Mouse (Mus musculus) central nervous system, embryonic 11.5 days (tissue): ENCODE results near the gene Olfr1423. TPM values are rescaled to one million over a fixed set of nuclear protein-coding genes. Genes with fewer than 3 reads are reported as not detected.

ENCODE experiments used
- polyA plus RNA-seq: library from polyadenylated mRNA; depleted of rRNA; stranded (reverse); fragments of >200 nt; gene quantifications from 2 replicates; pipeline ENCODE4 v1.2.3, GENCODE M21; 2012; rRNA removed

Olfr1423 gene
- polyA plus RNA-seq, result 0.01 TPM in 1 of 2 replicates, not detected in the other

DNA sequence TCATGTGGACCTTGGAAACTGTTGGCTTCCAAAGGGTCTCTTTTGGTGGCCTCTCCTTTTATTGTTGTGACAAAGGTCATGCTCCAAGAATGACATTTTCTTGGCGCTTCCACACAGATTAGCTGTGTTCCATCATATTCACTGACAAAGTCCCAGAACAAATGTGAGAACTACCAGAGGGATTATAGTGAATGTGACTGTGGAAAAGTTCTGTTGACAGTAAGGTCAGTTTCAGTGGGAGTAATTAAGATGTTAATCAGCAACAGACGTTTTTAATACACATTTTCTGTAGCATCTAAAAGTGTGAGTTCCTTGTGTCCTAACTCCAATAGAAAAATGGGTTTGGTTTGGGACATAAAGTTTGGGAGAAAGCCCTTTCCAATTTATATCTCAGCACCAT lies at the start of gene Olfr1423:
TSS of gene Olfr1423 (minus strand) at position 101 of the 400 bp plus-strand sequence.

DNA sequence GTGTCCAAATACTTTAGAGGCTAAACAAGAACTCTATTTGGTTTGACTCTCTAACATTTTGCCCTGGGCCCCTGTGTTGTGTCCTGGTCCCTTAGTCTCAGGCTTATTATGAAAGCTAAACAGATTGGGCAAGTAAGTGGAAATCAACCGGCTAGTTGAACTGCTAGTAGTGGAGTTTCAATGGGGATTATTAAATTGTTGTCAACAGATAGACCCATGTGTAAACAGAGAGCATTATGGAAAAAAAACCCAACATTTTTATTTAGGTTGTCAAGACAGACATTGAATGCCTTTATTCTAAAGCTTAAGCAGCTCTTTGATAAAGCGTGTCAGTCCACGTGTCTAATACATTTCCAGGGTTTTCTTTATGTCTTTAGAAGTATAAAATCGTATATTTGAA lies 36.5 kb upstream of the Olfr1423 start, which contains the start of gene Olfr1425:
TSS of gene Olfr1425 (minus strand) at position 101 of the 400 bp plus-strand sequence.

GRCm38 (mm10) chr19:12062582-12062981 lies 21.5 kb upstream of the Olfr1423 start, which contains the start of gene Olfr1424:
TSS of gene Olfr1424 (minus strand) at chr19:12062682.

Other genes with a start within 250 kb of the Olfr1423 start
- gene Stx3, start 221.9 kb downstream of the Olfr1423 start, polyA plus RNA-seq, result 11.3 and 13.5 TPM in 2 replicates
- gene Olfr1417, start 202.1 kb downstream of the Olfr1423 start, polyA plus RNA-seq, result not detected in 2 replicates
- gene Olfr1418, start 180.3 kb downstream of the Olfr1423 start, polyA plus RNA-seq, result not detected in 2 replicates
- gene Olfr1419, start 166.2 kb downstream of the Olfr1423 start, polyA plus RNA-seq, result not detected in 2 replicates
- not detected in 2 replicates for gene Olfr1420, start 154.8 kb downstream of the Olfr1423 start, polyA plus RNA-seq
- gene Patl1, start 128.9 kb downstream of the Olfr1423 start, polyA plus RNA-seq, result 27.2 and 36.1 TPM in 2 replicates
- gene Osbp, start 75.4 kb downstream of the Olfr1423 start, polyA plus RNA-seq, result 32.7 and 32.9 TPM in 2 replicates
- gene Olfr1424, start 21.4 kb upstream of the Olfr1423 start, polyA plus RNA-seq, result not detected in 2 replicates
- not detected in 2 replicates for gene Olfr1425, start 36.4 kb upstream of the Olfr1423 start, polyA plus RNA-seq
- not detected in 2 replicates for gene Olfr1426, start 50.7 kb upstream of the Olfr1423 start, polyA plus RNA-seq
- not detected in 2 replicates for gene Olfr1427, start 62.0 kb upstream of the Olfr1423 start, polyA plus RNA-seq
- not detected in 2 replicates for gene Olfr1428, start 74.6 kb upstream of the Olfr1423 start, polyA plus RNA-seq
- not detected in 2 replicates for gene Olfr76, start 81.9 kb upstream of the Olfr1423 start, polyA plus RNA-seq
- not detected in 2 replicates for gene Olfr1555-ps1, start 128.8 kb upstream of the Olfr1423 start, polyA plus RNA-seq
- gene Olfr1431, start 159.3 kb upstream of the Olfr1423 start, polyA plus RNA-seq, result not detected in 2 replicates
- not detected in 2 replicates for gene Olfr1432, start 191.3 kb upstream of the Olfr1423 start, polyA plus RNA-seq
- not detected in 2 replicates for gene Olfr262, start 200.3 kb upstream of the Olfr1423 start, polyA plus RNA-seq
- gene Olfr235, start 219.7 kb upstream of the Olfr1423 start, polyA plus RNA-seq, result not detected in 2 replicates
- not detected in 2 replicates for gene Olfr1434, start 238.5 kb upstream of the Olfr1423 start, polyA plus RNA-seq